Mouse (Mus musculus): ENCODE data around the gene Rps16. TPM values are rescaled to one million over a fixed set of nuclear protein-coding genes. Genes with fewer than 3 reads are reported as not detected.
A peak's percentile ranks its signal among the peaks of the same experiment; 100 is the strongest.

Gene Rps16
- 100 to 1,000 TPM; 361 to 390 TPM for total RNA-seq (2021)
- long read RNA-seq, experiment 1, transcript Rps16-201 (5 exons, 1,109 nt), result major isoform, 543 of 557 reads
- long read RNA-seq, experiment 1, partial matches to known transcripts, result 7 of 557 reads
- long read RNA-seq, experiment 1, other reads (novel, unspliced or antisense), result 6 of 557 reads
- long read RNA-seq, experiment 2, transcript Rps16-201 (5 exons, 1,109 nt), result major isoform, 329 of 337 reads
- long read RNA-seq, experiment 2, partial matches to known transcripts, result 4 of 337 reads
- long read RNA-seq, experiment 2, other reads (novel, unspliced or antisense), result 2 of 337 reads

DNA sequence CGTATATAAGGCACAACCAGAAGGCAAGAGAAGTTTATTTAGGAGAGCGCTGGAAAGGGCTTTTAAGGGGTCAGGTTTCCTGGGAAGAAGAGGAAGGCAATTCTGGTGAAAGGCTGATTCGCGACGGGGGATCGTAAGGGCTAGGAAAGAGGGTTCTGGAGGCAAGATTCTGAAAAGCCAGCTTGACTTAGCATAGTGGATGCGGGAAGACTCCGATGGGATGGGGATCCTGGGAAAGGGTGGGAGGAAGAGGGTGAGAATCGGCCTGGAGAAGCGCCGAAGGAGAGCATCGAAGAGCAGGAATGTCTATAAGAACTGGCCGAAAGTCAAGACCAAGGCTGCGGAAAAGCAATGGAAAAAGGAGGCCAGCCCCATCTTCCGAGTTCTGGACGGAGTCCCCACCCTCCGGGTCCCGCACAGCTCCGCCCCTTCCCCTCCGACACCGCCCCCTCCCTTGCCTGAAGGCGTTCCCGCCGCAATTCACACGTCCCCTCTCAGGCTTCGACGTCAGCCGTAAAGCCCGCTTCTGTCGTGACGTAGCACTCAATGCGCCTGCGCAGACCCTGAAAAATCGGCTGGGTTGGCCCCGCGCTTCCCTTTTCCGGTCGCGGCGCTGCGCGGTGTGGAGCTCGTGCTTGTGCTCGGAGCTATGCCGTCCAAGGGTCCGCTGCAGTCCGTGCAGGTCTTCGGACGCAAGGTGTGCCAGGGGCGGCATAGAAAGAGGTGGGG, at the start of gene Rps16:
Gene Rps16 (plus strand): TSS at position 498 of the 729 bp plus-strand sequence.
- peak; percentile 97 for DNase-seq

DNA sequence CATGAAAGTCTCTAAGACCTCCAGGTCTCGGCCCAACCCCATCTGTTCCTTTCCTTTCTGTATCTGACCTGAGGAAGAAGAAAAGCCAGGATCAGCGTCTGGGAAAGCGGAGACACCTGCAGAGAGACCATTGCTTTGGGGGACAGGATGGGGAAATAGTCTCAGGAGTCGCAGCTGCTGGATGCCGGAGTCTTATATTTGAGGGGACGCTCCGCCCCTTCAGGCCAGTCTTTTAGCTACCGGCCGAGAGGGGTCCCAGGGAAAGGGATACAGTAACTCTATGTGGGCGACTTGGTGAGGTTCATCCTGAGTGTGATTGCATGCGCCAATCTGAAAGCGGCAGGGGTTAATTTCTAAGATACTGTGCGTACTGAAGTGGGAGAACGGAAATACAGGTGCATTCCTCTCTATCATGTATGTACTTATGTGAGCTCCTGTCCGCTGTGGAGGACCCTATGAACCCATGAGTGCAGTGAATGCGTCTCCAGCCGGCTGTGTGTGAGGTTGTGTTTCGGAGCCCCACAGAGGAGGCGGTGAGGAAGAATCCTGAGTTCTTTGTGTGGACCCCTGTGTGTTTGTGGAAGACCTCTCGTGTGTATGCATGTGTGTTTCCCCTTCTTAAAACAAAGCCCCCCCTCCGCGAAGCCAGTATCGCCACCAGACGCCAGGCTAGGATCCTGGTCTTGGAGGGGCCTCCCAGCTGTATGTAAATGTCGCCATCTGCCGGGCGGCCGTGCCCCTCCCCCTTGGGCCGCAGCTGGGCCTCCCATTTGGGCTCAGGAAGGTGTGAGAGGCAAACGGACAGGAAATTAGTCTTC, 48.6 kb upstream of the Rps16 start, which contains the start of gene Dll3:
Gene Dll3 (minus strand): TSS at position 623 of the 818 bp plus-strand sequence.
- DNase-seq, result no peak

DNA sequence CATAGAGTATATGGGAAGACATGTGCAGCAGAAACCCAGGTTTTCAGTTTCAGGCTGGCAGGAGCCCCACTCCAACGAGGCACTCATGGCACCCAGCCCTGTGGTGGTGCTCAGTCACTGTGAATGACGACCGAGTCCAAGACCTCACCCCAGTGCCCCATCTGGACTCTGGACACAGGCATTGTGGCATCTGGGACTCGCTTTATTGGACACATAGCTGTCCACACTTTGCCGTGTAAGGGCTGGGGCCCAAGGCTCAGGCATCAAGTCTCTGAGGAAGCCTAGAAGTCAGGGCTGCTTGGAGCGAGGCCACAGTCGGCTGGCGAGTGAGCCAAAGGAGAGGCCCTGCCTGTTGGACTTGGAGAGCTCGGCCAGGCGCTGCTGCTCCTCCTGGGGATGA, 44.8 kb upstream of the Rps16 start:
- DNase-seq, result no peak

DNA sequence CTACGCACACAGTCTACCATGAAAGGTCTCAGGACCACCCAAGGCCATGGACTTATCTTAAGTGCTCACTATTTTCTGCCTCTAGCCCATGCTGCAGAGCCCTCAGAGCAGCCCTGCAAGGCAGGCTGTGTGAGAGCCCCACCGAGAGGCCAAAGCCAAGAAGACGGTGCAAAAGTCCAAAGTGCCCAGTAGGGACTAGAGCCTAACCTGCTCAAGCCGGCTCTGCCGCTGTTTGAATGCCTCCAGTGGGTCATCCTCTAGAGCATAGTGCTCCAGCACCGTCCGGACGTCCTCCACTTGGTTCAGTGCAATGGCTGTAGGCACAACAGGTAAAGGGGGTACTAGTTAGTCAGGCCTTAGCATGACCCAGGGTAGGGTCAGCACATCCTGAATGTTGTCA, 44.2 kb upstream of the Rps16 start:
- no peak for DNase-seq

DNA sequence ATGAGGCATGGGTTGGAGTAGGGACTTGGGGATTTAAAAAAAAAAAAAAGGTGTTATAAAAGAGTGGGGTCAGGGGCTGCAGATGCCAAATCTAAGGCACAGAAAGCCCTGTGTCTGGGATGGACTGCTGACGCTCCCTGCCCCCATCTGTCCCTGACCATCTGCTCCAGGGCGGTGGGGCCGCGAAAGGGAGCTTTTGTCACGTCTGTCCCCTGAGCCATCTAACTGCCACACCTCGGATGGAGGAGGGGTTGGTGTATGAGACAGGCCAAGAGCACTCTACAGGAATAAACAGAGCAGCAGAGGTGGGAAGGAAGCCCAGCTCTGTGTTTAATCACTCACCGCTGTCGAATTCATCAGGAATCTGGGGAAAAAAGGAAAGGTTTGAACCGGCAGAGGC, 40.7 kb upstream of the Rps16 start:
- DNase-seq, result no peak

DNA sequence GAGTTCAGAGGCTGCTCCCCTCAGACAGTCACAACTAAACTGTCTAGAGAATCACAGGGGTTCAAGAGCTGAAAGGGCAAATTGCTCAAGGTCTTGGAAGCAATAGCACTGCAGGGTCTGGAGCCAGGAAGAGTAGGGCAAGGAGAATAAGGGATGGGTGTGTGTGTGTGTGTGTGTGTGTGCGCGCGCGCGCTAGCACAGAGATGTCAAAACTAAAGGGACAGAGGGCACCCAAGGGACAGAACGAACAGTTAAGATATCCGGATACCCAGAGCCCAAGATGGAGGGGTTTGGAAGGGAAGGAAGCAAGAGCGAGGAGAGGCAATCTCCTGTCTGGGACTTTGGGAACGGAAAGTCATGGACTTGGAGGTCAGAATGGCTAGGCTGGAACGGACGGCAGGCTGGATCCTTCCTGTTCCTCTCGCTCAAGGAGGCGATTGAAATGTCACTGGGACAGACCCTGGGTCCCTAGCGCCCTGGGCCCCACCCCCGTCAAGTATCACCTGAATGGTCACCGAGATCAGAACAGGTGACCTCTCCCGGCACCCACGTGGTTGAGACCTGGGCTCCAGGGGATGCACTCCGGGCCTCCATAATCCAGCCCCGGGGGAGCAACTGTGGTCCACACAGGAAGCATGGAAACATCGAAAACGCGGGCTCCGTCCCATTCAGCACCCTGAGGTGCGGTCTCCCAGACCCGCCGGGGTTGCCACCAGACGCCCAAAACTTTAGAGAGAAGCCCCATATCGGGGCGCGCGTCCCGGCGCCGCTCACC, 39.1 kb upstream of the Rps16 start:
- peak; percentile 21 for DNase-seq

DNA sequence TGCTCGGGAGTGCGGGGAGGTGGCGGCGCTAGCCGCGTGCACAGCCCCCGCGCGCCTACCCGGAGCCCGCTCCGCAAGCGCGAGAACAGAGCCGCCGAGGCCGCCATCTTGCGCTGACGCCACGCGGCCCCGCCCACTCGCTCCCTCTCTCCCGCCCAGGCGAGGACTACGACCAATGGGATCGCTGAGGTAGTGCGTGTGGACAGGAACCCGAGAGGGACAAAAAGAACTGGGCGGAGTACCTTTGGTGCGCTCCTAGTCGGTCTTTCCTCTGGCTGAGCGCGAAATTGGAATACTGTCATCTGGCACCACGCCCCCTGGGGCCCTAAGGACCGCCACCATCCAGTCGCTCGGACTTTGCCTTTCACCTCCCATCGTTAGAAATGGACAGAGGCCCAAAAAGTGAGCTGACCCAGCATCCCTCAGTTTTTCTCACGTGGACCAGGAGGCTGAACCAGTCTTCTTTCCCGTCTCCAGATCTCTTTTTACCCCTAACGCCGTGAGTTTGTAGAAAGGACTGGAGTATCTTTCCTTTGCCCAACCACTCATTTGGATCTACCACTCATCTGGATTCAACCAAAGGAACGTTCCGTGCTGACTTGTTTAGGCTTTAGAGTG, 38.4 kb upstream of the Rps16 start, which contains the start of gene Timm50:
Gene Timm50 (minus strand): TSS at position 147 of the 618 bp plus-strand sequence.
- peak; percentile 96 for DNase-seq

DNA sequence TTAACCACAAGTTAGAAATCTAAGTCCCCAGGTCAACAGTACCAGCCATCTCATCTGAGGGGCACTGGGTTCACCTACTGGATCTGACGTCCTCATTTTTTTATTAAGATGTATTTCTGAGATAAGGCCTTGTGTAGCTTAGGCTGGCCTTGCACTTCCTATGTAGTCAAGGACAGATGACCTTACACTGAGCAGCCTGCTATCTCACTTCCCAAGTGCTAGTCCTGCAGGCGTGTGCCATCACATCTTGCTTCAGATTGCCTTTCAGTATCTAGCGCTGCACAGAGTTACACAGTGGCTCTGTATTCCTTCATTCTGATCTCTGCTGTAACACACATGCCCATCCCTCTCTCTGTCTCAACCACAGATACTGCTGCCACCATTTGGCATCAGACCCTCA, 32.4 kb upstream of the Rps16 start:
- no peak for DNase-seq

DNA sequence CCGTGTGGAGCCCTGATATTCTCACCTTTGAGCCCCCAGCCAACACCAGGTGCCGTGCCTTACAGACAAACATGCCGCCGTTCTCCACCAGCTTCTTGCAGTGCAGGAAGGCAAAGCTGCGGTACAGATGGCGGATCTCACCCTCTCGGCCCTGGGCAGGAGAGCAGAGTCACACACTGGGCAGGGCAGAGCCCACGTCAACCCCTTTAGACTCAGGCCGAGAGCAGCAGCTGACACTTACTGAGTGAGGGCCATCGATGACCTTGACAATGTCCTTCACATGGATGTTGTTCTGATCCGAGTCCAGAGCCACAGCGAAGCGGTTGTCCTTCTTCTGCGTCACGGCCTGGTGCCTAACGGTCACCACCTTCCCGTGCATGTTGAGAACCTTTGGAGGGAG, 31.7 kb upstream of the Rps16 start:
- no peak for DNase-seq

DNA sequence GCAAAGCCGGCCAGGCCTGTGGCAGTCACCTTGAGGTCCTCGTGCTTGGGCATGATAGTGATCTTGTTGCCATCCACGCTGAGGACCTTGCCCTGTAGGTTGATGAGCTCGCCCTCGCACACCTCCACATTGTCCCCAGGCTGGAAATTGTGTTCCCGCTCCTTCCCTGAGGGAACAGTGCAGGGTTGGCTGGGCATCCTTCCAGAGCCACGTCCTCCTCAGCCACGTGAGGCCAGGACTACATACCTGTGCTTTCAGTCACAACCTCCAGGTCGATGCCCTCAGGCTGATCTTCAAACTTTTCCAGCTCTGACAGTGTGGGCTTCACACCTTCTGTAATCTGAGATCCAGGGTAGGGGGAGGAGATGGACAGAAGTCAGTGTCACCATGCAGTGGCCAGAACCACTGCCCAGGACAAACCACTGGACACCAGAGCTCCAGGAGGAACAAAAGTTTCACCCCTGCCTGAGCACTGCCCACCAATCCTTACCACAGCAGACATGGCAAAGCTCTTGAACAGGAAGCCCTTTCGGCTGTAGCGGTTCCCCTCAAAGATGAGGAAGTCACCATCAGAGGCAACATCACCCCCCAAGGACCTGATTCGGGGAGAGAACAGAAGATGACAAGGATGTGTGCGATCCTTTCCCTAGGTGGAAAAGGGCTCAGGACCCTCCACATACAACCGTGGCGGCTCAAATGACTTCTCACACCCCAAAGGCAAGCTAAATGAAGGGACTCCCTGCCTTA, 28.3 kb upstream of the Rps16 start:
- DNase-seq, result no peak

DNA sequence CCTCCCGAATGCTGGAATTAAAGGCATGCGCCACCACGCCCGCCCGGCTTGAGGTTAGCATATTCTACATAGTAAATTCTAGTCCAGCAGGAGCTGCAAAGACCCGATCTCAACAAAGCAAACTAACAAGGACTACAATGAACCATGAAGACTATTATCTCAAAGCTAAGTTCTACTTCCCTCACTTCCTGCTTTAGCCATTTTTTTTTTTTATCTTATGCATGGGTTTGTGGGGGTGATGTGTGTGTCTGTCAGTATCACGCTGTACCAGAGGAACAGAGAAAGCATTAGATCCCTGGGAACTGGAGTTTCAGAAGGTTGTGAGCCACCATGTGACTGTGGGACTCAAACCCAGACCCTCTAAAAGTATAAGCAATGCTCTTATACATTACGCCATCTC, 25.2 kb upstream of the Rps16 start:
- no peak for DNase-seq

DNA sequence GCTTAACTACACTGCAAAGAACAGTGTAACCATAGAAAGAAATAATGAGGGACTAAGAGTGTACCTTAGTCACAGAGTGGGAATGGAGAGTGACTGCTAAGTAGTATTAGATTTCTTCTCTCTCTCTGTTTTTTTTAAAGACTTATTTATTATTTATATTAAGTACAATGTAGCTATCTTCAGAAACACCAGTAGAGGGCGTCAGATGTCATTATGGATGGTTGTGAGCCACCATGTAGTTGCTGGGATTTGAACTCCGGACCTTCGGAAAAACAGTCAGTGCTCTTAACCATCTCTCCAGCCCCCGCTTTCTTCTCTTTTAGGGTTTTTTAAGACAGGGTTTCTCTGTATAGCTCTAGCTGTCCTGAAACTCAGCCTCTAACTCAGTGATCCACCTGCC, 24.0 kb upstream of the Rps16 start:
- DNase-seq, result no peak

DNA sequence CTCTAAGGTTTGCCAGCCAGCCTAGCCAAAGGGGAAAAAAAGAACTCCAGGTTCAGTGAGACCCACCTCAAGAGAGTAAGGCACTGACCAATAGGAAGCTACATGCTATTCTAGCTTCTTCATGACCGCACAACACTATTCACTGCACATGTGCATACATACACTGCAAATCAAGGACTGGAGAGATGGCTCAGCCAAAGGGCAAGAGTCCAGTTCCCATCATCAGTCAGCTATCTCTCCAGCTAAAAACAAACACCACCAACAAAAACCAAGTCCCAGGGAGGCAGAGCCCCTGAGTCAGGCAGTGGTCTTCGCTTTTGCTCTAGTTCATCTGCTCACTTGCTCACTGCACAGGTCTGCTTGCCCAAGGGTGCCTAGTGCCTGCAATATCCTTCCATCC, 22.2 kb upstream of the Rps16 start:
- DNase-seq, result no peak

DNA sequence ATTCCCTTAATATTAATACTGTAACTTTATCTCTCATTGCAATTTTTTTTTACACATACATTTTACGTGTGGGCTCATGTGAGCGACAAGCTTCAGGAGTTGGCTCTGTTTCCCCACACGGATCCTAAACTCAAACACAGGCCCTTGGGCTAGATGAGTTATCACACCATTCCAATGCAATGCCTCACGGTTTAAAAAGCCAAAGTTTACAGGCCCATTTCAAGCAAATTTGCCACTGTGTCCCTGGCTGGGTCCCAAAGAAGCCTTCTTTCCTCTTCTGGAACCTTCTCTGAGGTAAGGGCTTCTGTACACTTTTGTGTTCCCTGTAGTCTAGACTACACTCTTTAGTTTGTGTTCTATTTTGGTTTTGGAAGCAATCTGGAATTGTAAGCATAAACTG, 15.9 kb upstream of the Rps16 start:
- DNase-seq, result no peak

DNA sequence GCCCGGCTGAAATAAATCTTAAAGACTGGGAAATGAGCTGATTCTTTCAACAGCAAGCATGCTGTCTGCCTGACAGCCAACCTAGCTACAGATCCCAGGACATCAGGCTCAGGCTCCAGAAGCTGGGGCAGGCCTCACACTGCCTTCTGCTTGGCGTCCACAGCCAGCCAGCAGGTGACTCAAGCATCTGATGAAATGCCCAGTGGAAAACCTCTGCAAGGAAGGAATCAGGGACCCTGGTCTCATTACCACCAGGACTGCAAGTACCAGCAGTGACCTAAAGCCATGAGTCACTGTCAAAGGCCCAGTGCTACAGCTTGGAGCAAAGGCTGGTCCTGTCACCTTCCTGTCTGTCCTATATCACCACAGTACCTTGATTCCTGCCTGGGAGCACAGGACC, 15.0 kb upstream of the Rps16 start:
- no peak for DNase-seq

DNA sequence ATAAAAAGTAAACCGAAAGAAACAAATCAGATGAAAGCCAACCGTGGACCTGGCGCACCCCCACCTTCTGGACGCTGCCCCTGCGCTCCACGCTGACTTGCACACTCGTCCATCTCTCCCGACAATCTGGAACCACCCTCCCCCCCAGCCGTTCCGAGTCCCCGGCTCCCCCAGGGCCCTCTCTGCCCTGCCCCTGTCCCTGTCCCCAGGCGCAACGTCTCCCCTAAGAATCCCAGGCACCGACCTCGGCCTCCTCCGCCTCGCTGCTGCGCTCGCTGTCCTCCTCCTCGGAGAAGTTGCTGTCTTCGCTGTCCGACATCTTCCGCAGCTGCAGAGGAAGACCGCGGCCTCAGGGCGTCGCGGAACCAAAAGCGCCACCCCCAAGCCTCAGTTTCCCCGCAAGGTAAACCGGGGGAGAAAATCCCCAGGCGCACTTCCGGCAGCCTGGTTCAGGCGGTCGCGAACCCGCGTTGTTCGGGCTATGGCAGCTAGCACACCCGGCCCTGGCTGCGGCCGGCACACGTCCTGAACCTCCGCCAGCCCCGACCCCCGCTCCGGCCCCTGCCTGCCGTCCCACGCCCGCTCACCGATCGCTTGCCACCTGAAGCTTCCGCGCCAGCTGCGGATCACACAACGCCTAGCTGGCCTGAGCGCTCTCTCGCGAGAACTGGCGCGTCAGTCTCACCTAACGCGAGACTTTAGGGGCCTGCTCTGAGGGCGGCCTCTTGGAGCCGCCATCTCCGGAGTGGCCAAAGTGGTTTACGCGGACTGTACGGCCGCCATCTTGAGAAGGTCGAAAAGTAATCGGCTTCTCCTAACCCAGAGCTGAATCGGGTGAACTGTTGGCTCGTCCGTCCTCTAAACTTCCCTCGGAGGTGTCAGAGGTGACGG, 12.1 kb upstream of the Rps16 start, which contains the start of gene Supt5:
Gene Supt5 (minus strand): TSS at position 639 of the 891 bp plus-strand sequence.
- DNase-seq, result peak; percentile 97

DNA sequence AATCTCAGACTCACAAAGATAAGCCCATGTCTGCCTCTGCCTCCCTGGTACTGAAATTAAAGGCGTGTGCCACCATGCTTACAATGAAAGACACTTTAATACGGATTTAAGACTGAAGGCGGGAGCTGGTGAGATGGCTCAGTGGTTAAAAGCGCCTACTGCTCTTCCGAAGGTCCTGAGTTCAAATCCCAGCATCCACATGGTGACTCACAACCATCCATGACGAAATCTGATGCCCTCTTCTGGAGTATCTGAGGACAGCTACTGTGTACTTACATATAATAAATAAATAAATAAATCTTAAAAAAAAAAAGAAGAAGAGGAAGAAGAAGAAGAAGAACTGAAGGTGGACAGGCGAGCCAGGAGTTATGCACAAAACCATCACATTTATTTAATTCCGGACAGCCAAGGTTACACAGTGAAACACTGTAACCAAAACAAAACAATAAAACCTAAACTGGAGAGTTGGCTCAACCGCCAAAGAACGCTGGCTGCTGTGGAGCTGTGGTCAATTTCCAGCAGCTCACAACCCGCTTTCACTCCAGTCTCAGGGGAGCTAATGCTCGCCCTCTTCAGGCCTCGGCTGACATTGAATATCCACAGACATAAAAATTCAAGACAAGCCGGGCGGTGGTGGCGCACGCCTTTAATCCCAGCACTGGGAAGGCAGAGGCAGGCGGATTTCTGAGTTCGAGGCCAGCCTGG, 11.1 kb upstream of the Rps16 start:
- peak; percentile 68 for DNase-seq

DNA sequence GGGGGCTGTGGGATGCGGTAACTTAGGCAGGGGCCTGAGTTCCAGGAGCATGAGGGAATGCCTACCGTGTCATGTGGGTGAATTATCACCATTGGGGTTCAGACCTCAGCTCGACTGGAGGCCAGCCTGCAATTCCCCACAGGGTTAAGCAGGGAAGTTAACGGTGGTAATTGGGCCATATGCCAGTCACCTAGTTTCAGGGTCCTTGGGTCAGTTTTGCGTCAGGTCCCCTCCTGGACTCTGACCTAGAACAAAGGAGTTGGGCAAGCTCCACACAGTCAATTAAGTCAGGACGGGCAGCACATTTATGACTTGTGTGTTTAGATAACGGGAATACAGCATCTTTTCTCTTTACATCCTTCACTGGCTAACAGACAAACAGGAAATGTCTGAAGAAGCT, 9.1 kb upstream of the Rps16 start:
- no peak for DNase-seq

DNA sequence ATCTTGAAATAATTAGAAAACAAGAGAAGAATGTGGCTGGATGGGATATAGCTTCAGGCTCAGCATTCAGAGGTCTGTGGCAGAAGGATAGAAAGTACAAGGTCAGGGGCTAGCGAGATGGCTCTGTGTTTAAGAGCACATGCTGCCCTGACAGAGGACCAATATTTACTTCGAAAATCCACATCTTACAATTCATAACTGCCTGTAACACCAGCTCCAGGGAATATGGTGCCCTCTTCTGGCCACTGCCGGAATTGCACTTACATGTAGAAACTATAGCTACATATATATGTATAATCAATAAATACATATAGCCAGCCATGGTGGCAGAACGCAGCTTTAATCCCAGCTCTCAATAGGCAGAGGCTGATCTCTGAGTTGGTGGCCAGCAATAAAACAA, 5.8 kb upstream of the Rps16 start:
- no peak for DNase-seq
